Mouse (Mus musculus) hindbrain, embryonic 15.5 days (tissue): ENCODE measurements around the gene Brf1. TPM values are rescaled to one million over a fixed set of nuclear protein-coding genes. Genes with fewer than 3 reads are reported as not detected.

ENCODE experiments used
- ATAC-seq: fragments of 200-750 bp; cut with Nextera tagmentation; 2 replicates; pipeline ENCODE4 v1.8.0; 2017; ENCODE audit warnings: low read depth, moderate number of reproducible peaks, moderate TSS enrichment; ENCODE audit not compliant: low FRiP score
- H3K27ac ChIP-seq: fragments of 300-500 bp; sonication (generic); replicated peaks from 2 replicates; pipeline ENCODE4 v1.5.1; 2015; ENCODE audit warnings: mild to moderate bottlenecking, inconsistent platforms
- H3K27me3 ChIP-seq: fragments of 300-500 bp; sonication (generic); 2 replicates; pipeline ENCODE4 v1.6.1; 2015; ENCODE audit warnings: control low read depth, inconsistent platforms
- H3K36me3 ChIP-seq: fragments of 300-500 bp; sonication (generic); 2 replicates; pipeline ENCODE4 v1.6.1; 2015; ENCODE audit warnings: control low read depth, inconsistent platforms
- H3K4me1 ChIP-seq: fragments of 300-500 bp; sonication (generic); replicated peaks from 2 replicates; pipeline ENCODE4 v1.6.1; 2015; ENCODE audit warnings: control low read depth, inconsistent platforms
- H3K4me2 ChIP-seq: fragments of 300-500 bp; sonication (generic); 2 replicates; pipeline ENCODE4 v1.6.1; 2015; ENCODE audit warnings: moderate library complexity, mild to moderate bottlenecking, inconsistent platforms
- H3K4me3 ChIP-seq: fragments of 300-500 bp; sonication (generic); 2 replicates; pipeline ENCODE4 v1.5.1; 2015; ENCODE audit warnings: mild to moderate bottlenecking, inconsistent platforms
- H3K9ac ChIP-seq: fragments of 300-500 bp; sonication (generic); 2 replicates; pipeline ENCODE4 v1.6.1; 2015; ENCODE audit warnings: inconsistent platforms
- H3K9me3 ChIP-seq: fragments of 300-500 bp; sonication (generic); 2 replicates; pipeline ENCODE4 v1.6.1; 2016; ENCODE audit warnings: control low read depth, inconsistent platforms
- WGBS: fragments of 180-500 bp; shearing (Covaris S2); methylation state at CpG from one replicate; pipeline ENCODE4 v1.1.7; 2015; 5-methylcytosine and 5-hydroxymethylcytosine counted together
- polyA plus RNA-seq: library from polyadenylated mRNA; unstranded; fragments of >200 nt; fragmentation: Nextera tagmentation; extraction: Ambion mirVana; gene quantifications from 2 replicates; pipeline ENCODE4 v1.2.1, GENCODE M21; 2015

Brf1 gene
- polyA plus RNA-seq, 1 experiment from 2014 or later, result 51.3 TPM

GRCm38 (mm10) chr12:112943669-112944068, 56.8 kb downstream of the Brf1 start:
- Histone ChIP-seq H3K9me3 (no peaks in the 10 kb centered on the region), H3K4me3 (no peak overlapping the region), H3K27me3 (no peaks in the 10 kb centered on the region), H3K27ac (no peak overlapping the region), H3K9ac (no peak overlapping the region), H3K4me1 (peaks cover 23% of the 10 kb centered on the region), H3K4me2 (no peak overlapping the region), H3K36me3 (no peaks in the 10 kb centered on the region)
- WGBS, result 94% methylated on average over 2 of the region's 2 CpGs
- ATAC-seq, result no peak

- Histone ChIP-seq H3K27ac (peak within 1 kb of the TSS; percentile 87), H3K9me3 (no peaks in the 10 kb centered on the region), H3K4me1 (peaks cover 27% of the 10 kb centered on the region), H3K4me2 (peak within 1 kb of the TSS; percentile 78), H3K36me3 (no peaks in the 10 kb centered on the region), H3K27me3 (no peaks in the 10 kb centered on the region), H3K9ac (peak within 1 kb of the TSS; percentile 78), H3K4me3 (peak within 1 kb of the TSS; percentile 77)
- WGBS, result 1% methylated on average over 58 of the region's 58 CpGs
- ATAC-seq, result peak; percentile 83
These were observed 58.5 kb downstream of the Brf1 start, which contains the start of gene Nudt14 for GRCm38 (mm10) chr12:112941776-112942713. Gene Nudt14 (minus strand): TSS chr12:112942124.

DNA sequence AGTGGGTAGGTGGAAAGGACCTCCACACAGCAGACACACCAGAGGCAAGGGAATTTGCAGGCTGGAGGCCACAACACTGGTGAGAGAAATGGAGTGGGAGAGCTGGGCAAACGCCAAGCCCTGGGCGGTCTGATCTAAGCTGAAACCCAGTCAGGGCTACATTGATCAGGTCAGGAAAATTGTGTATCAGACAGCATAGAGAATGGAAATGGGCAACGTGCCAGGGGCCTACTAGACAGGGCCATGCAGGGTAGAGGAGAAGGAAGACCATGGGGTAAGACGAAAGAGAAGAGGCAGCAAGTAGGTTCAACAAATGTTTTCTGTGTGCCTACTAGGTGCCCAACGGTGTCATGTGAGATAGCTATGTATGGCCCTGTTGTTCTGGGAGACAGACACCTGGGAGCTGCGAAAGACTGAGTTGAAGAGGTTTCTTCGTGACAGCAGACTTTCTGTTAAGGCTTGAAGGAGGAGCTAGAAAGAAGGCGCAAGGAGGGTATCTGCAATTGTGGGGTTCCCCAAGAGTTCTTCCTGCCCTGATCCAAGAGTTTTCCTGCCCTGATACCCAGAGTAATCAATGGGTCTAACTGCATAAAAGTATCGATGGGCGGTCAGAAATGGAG, 59.2 kb downstream of the Brf1 start:
- Histone ChIP-seq H3K4me3 (peak overlapping the region; percentile 77), H3K27me3 (no peaks in the 10 kb centered on the region), H3K27ac (peak overlapping the region; percentile 87), H3K36me3 (no peaks in the 10 kb centered on the region), H3K4me1 (peaks cover 27% of the 10 kb centered on the region), H3K4me2 (peak overlapping the region; percentile 78), H3K9ac (peak overlapping the region; percentile 78), H3K9me3 (no peaks in the 10 kb centered on the region)
- ATAC-seq, result no peak
- WGBS, result 34% methylated on average over 10 of the region's 10 CpGs

DNA sequence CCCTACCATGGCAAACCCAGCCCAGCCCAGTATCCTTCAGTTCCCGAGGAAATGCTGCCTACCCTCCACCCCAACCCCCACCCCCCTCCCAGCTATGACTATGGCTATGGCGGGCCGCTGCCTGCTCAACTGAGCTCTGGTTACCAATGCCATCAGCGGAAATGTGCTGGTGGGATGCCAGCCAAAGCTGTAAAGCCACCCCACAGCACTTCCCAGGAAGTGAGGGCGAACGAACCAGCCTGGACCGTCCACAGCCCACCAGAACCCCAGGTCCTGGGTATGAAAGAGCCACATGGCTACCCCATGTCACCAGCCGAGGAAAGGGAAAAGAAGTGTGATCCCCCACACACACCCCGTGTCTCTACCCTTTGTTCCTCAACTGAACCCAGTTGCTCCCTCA, 59.8 kb downstream of the Brf1 start:
- no peak overlapping the region for H3K27ac ChIP-seq
- H3K9me3 ChIP-seq, result no peaks in the 10 kb centered on the region
- no peak for ATAC-seq
- no peaks in the 10 kb centered on the region for H3K27me3 ChIP-seq
- 83% methylated on average over 8 of the region's 9 CpGs for WGBS
- no peak overlapping the region for H3K4me3 ChIP-seq
- H3K4me2 ChIP-seq, result no peak overlapping the region
- no peak overlapping the region for H3K9ac ChIP-seq
- no peaks in the 10 kb centered on the region for H3K36me3 ChIP-seq
- peaks cover 27% of the 10 kb centered on the region for H3K4me1 ChIP-seq

DNA sequence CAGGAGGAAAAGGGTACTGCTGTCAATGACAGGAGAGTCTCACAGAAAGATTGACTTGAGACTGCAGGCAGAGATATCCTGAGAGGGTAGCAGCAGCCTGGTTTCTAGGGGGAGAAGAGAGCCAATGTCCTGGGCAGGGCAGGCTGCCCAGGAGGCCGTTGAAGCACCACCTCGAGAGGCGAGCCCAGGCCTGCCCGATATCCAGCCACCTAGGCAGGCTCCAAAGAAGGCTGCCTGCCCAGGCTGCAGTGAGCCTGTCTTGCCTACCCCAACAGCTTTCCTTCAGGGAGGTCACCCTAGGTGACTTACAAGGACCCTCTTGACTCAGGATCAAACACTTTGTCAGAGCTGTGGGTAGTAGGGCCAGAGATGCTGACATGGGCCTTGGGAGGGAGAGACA, 60.3 kb downstream of the Brf1 start:
- H3K9ac ChIP-seq, result no peak overlapping the region
- WGBS, result 82% methylated on average over 4 of the region's 4 CpGs
- H3K27me3 ChIP-seq, result no peaks in the 10 kb centered on the region

GRCm38 (mm10) chr12:112938873-112939565, 61.5 kb downstream of the Brf1 start:
- Histone ChIP-seq H3K27ac (no peak overlapping the region), H3K4me3 (no peak overlapping the region), H3K9me3 (no peaks in the 10 kb centered on the region), H3K27me3 (no peaks in the 10 kb centered on the region), H3K9ac (no peak overlapping the region), H3K4me1 (peaks cover 27% of the 10 kb centered on the region), H3K36me3 (no peaks in the 10 kb centered on the region), H3K4me2 (no peak overlapping the region)
- no peak for ATAC-seq
- WGBS, result 61% methylated on average over 10 of the region's 10 CpGs

More for the DNA sequence above, 60.3 kb downstream of the Brf1 start:
- Histone ChIP-seq H3K4me2 (no peak overlapping the region), H3K9me3 (no peaks in the 10 kb centered on the region), H3K4me3 (no peak overlapping the region), H3K36me3 (no peaks in the 10 kb centered on the region), H3K27ac (no peak overlapping the region), H3K4me1 (peaks cover 27% of the 10 kb centered on the region)
- no peak for ATAC-seq

- no peak overlapping the region for H3K4me3 ChIP-seq
- no peaks in the 10 kb centered on the region for H3K27me3 ChIP-seq
- H3K9me3 ChIP-seq, result no peaks in the 10 kb centered on the region
- no peak overlapping the region for H3K27ac ChIP-seq
- no peak overlapping the region for H3K9ac ChIP-seq
- H3K4me2 ChIP-seq, result no peak overlapping the region
- ATAC-seq, result no peak
- peaks cover 27% of the 10 kb centered on the region for H3K4me1 ChIP-seq
- H3K36me3 ChIP-seq, result no peaks in the 10 kb centered on the region
- WGBS, result 80% methylated on average over 10 of the region's 10 CpGs
These were observed 62.1 kb downstream of the Brf1 start for GRCm38 (mm10) chr12:112938366-112938765.

- WGBS, result 56% methylated on average over 9 of the region's 9 CpGs
- no peak for ATAC-seq
- no peak overlapping the region for H3K9ac ChIP-seq
These were observed 62.6 kb downstream of the Brf1 start for GRCm38 (mm10) chr12:112937906-112938305.

GRCm38 (mm10) chr12:112932647-112933046, 67.9 kb downstream of the Brf1 start:
- ATAC-seq, result no peak
- no peak overlapping the region for H3K4me3 ChIP-seq
- H3K4me1 ChIP-seq, result peaks cover 18% of the 10 kb centered on the region
- H3K9ac ChIP-seq, result no peak overlapping the region
- H3K9me3 ChIP-seq, result no peaks in the 10 kb centered on the region
- H3K27ac ChIP-seq, result no peak overlapping the region
- 66% methylated on average over 7 of the region's 7 CpGs for WGBS
- H3K4me2 ChIP-seq, result no peak overlapping the region
- no peaks in the 10 kb centered on the region for H3K36me3 ChIP-seq
- peaks cover 5% of the 10 kb centered on the region; the same call in 1 of the 2 replicates for H3K27me3 ChIP-seq

More at GRCm38 (mm10) chr12:112937906-112938305, 62.6 kb downstream of the Brf1 start:
- Histone ChIP-seq H3K36me3 (no peaks in the 10 kb centered on the region), H3K4me1 (peaks cover 27% of the 10 kb centered on the region), H3K27me3 (no peaks in the 10 kb centered on the region), H3K4me3 (no peak overlapping the region), H3K9me3 (no peaks in the 10 kb centered on the region), H3K4me2 (no peak overlapping the region), H3K27ac (no peak overlapping the region)

DNA sequence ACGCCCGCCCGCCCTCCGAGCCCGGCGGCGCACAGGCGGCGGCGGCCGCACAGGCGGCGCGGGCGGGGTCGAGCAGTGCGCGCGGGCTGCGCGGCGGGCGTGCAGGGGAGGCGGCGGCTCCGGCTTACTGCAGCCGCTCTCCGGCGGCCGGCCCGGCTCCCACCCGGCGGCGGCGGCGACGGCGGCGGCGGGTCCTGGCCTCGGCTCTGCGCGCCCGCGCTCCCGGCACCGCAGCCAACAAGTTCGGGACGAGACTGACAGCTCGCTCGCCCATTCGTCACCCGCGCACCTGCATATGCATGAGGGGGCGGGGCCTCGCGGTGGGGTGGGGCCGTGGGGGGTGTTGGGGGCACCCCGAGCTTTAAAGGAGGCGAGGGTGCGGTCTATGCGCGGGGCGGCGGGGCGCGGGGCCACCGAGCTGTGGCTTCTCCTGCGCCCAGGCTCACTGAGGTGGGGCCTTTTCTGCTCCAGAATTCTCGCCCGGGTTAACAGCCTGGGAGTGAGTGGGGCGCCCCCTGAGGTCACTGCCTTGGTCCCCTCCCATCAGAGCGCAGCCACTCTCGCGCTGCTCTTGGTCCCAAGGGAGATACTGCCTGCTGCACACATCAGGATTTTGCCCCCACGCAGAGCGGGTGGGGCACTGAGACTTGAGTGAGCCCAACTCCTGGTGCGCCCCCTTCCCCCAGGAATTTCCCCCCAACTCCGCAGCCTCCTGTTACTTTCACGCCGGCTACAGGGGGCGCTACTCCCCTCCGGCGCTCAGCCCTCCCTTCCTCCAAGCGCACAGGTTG, 70.7 kb downstream of the Brf1 start, which contains the start of gene Jag2:
Jag2 (minus strand) TSS at position 215 of the 791 bp plus-strand sequence.
- Histone ChIP-seq H3K27ac (peak within 1 kb of the TSS; percentile 92), H3K4me2 (peak within 1 kb of the TSS; percentile 73), H3K4me1 (peaks cover 41% of the 10 kb centered on the region), H3K4me3 (peak within 1 kb of the TSS; percentile 78), H3K36me3 (no peaks in the 10 kb centered on the region), H3K9ac (peak within 1 kb of the TSS; percentile 89), H3K27me3 (peaks cover 5% of the 10 kb centered on the region; the same call in 1 of the 2 replicates), H3K9me3 (no peaks in the 10 kb centered on the region)
- peak; percentile 68 for ATAC-seq
- under 1% methylated on average over 51 of the region's 85 CpGs for WGBS
